Mouse (Mus musculus): Measurements from ENCODE around the gene Itgav. TPM values are rescaled to one million over a fixed set of nuclear protein-coding genes. Genes with fewer than 3 reads are reported as not detected.

Gene Itgav
- total RNA-seq, 2 experiments from 2014 or later: 122 to 131 TPM

DNA sequence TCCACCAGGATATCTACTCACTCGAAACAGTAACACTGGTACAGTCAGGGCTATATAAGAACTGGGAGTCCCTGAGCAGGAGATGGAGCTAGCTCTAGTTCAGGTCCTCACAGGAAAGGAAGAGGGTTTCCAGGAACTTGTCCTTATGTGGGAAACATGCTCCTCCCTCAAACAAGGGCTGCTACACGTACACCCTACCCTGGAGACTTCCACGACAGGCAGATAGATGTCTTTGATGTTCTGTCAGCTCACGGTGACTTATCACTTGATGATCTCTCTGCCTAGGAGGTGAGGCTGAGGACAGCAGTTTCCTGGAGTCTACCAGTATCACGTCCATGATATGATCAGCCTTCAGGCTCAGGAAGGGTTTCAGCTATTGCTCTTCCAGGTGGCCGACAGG, 21.1 kb downstream of the Itgav start:
- no peak for DNase-seq

DNA sequence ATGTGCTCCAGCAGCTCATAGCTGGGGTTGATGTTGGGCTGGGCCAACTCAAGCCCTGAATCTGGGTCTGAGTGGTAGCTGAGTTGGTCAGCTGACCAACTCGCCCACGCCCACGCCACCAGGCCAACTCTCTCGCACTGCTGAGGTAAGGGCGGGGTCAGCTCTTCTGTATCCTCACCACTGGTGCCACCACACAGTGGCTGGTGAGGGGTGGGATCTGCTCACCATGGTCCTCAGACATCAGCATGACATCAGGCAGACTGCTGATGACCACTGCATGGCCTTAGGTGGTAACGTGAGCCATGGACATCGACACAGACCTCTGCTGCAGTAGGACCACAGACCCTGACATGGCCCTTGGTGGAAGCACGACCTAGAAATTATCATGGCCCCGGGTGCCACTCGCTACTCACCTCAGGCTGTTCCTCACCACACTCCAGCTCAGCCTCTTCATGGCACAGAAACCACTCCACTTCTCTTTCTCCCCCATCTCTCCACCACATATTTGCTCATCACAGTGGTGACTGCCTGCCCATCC, 24.5 kb downstream of the Itgav start:
- no peak for DNase-seq

DNA sequence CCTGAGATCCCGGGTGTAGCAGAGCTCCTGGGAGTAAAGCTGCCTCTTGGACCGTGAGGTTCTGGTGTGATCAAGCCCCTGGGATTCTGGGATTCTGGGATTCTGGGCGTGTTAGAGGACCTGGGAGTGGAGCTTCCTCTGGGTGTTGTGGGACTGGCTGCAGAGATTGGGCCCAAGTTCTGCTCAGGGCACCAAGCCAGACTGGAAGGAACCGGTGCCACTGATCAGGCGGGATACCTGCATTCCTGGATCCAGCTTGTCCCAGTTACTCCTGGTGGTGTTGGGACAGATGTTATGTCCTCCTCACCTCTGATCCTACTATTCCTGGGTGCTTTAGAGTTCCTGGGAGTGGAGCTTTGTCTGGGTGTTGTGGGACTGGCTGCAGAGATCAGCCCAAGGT, 28.8 kb downstream of the Itgav start:
- DNase-seq: no peak

DNA sequence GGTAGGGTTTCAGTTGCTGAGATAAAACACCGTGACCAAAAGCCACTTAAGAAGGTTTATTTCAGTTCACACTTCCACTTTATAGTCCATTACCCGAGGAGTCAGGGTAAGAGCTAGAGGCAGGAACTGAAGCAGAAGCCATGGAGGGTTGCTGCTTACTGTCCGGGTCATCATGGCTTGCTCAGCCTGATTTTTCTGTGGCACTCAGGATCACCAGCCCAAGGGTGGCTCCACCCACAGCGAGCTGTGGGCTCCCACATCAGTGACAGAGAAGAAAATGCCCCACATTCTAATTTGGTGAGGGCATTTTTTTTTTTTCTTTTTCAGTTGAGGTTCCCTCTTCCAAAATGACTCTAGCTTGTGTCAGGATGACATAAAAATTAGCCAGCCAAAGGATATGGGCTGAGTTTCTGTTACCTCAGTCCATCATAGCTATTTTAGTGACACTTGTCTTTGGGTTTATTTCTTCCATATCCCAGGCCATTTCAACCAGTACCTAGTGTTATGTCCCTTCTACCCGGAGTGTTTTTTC, 30.2 kb downstream of the Itgav start:
- peak in 1 of 2 experiments; percentile 24 for DNase-seq

DNA sequence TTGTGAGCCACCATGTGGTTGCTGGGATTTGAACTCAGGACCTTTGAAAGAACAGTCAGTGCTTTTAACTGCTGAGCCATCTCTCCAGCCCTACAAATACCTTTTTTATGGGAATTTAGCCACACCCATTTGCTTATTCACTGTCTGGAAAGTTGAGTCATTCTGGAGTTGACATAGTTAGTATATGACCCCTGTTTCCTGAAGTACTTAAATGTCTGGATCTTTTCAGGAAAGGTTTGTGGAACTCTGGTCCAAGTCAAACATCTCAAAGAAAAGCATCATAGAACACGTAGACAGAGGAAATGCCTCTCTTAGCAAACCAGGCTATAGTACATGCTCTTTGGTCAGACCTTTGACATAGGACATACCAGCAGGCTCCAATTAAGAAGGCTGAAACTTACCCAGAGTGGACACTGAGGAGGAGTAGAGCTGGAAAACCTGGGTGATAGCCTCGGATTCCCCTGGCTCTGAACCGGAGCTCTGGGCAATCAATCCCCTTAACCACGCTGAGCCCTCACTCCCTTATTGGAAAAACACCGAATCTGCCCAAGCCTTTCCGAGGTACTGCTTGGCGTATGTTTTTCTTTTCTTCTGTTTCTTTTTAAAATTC, 34.5 kb downstream of the Itgav start:
- DNase-seq: no peak

DNA sequence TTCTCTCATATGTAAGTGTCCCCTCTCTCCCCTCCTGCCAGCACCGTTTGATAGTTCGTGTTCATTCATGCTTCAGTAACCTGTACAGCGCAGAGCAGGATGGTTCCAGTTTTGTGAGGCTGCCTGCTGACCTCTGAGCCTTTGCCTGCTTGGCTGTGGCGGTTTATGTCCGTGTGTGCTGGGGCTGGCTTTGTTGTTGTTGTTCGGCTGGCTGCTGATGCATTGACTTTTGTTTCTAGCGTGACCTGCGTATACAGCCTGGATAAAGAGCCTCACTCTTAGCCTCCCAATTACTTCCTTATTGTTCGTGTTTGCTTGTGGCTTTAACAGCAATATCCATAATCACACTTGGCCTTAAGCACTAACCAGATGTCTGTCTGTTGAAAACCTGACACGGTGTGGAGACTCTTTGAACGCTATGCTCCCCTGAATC, 35.0 kb downstream of the Itgav start:
- no peak for DNase-seq

DNA sequence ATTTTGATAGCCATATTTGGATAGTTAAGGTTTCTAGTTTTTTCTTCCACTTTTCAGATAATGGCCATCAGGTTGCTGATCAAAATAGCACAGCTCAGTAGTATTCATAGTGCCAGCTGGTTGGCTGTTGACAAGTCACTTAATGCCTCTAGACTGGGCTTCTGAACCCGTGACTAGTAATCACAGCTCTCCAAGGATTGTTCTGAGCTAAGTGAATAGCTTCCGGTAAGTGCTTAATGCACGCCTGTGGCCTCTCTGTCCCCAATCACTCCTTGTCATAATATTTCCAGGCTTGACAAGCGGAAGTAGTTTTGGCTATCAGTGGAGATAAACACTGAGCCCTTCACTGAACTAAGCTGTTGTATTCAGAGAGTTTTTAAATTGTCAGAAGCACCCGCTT, 35.5 kb downstream of the Itgav start:
- DNase-seq: no peak

DNA sequence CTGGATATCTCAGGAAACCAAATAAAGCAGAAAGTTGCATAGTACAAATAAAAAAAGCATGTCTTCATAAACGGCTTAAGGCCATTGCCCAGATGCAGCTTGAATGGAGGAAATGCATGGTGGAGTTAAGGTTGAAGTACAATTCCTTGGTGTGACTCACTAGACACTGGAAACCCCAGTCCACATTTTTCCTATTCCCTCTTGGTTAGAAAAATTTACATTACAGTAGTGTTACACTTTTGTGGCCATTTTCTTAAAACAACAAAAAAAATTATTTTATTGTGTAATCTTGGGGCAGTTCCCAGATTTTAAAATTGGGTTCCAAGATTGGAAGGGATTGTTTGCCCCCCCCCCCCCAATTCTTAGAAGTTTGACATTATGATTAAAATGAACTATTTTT, 35.9 kb downstream of the Itgav start:
- no peak for DNase-seq

DNA sequence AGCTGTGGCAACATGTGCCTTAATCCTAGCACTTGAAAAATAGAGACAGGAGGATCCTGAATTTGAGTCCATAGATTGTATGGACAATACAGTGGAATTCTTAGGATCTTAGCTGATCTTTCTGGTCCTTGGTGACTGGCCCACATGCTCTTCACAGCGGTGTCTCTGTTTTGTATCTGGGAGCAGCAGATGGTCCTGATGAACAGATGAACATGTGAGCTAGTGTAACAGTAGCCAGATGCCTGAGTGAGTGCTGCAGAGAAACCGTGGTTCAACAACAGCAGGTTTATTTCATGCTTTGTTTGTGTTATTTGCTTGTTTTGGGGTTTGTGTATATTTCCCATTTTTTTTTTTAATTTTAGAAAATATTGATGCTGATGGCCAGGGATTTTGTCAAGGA, 37.3 kb downstream of the Itgav start:
- no peak for DNase-seq

DNA sequence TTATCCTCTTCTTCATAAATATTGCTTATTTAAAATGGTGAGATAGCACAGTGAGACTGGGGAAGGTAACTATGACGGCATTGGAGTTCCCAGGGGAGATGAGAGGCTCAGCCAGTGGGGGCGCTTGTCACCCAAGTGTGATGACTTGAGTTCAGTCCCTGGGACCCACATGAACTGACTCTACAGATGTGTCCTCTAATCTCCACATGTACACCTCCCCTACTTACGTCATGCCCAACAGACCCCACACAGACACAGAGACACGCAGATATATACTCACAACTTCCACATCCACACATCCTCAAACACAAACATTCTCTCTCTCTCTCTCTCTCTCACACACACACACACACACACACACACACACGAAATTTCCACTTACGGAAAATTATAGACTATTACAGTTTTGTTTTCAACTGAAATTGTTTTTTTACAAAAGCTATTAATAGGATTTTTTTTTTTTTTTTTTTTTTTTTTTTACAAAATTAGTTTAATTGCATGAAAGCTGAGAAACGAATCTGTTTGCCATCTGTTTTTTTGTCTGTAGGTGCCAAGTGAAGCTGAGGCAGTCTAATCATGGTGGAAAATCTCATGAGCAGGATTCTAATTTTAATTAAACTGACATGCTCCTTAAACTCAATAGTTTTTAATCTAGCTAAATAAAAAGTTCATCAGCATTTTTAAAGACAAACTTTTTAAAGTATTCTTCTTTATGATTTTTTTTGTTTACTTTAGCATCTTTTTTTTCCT, 38.1 kb downstream of the Itgav start:
- DNase-seq: no peak

DNA sequence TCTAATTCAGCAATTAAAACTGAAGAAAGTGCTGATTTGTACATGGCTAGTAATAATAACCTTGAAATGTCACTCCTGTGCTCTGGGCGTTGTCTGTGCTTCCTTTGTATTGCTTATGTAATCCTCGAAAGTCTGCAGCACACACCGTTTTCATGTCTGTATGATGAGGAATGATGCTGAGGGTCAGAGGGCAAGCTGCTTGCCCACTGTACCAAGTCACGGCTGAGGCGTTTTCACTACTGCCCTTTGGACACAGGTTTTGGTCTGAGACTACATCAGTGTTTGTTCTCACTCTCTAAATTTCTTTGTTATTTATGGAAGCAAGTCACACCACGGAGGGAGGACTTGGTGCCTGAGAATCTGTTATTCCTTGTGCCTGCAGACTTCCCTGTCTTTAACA, 41.9 kb downstream of the Itgav start:
- DNase-seq: no peak

DNA sequence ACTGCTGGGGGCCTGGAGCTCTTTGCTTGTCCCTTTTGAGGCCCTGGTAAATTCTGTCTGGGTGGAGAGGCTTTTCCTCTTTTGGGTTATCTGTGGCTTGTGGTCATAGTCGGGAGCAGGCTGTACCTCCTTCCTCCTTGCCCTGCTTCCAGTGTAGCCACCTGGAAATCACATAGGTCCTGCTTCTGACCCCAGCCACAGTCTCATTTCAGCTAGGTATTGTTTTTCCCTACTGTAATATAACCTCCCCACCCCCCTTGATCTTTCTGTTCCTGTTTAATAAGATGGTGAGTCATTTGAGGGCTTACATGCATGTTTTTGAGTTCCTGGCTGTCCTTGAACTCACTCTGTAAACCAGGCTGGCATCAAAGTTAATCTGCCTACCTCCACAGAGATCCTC, 42.7 kb downstream of the Itgav start:
- no peak for DNase-seq

DNA sequence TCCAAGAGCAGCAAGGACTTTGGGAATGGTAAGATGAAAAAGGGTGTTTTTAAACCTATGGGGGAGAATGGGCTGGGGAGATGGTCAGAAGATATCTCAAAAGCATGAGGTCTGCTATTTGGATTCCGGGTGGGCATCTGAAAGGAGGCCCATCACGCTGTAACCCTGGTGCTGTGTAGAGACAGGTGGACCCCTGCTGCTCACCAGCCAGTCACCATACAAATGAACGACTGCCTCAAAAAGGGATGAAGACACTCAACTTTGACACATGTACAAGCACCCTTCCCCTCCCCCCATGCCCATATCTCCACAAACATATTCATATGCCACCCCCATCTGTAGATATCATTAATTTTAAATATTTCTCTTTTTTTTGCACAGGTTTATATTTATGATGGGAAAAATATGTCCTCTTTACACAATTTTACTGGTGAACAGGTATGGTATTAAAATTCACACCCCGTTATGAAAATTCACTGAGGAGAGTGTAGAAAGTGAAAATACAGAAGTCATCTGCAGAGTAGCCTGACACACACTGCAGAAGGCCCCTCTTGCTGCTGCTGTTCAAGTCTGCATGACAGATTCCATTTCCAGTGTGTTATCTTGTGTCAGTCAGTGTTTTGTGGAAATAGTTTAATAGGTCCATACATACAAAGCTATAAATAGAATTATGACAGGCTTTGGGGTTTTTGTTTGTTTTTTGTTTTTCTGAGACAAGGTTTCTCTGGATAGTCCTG, 44.3 kb downstream of the Itgav start:
- no peak for DNase-seq

DNA sequence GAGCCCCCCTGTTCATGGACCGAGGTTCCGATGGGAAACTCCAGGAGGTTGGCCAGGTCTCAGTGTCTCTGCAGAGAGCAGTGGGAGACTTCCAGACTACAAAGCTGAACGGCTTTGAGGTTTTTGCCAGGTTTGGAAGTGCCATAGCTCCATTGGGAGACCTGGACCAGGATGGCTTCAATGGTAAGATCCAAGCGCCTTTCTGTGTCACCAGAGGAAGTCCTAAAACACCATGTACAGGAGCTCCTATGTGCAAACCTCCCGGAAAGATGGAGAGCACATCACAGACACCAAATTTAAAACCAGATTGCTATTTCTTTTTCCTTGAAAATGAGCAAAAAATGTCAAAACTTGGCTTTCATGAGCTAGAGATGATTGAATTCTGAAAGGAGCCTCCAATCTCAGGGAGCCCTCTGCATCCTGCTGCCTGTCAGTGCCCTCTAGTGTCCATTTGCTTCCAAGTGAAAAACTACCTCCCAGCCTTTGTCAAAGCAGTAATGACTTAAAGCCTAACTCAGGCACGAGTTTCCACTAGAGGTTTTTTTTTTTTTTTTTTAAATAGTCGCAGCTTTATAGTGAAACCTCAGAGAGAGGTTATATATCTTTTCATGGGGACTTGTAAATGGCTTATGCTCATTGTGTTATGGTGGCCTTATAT, 47.1 kb downstream of the Itgav start:
- peak; percentile 58 to 73 for DNase-seq

DNA sequence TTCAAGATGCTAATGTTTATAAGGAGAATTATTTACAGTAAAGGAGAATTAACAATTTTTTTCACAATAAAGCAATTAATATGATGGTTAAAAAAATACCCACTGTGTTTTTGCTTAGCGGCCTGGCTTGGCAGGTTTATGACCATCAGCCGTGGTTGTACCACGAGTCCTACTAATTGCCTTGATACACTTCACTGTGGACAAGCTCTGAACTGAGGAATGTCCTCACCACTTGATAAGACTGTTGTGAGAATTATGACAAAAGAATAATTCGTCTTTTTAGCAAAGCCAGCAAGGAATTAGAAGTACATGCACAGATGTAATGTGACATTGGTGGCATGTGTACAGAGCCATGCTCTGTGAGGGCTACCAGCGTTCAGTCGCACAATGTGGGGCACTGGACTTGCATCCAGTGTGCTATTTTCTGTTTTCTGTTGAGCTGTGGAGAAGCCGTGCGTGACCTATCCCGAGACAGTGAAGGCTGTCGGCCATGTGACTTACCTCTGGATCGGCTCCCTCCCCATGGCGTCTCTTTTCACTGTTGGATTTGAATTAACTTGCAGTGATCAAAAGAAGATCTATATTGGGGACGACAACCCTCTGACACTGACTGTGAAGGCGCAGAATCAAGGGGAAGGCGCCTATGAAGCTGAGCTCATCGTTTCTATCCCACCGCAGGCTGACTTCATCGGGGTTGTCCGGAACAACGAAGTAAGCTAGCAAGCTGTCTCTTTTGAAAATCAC, 67.3 kb downstream of the Itgav start:
- no peak for DNase-seq

DNA sequence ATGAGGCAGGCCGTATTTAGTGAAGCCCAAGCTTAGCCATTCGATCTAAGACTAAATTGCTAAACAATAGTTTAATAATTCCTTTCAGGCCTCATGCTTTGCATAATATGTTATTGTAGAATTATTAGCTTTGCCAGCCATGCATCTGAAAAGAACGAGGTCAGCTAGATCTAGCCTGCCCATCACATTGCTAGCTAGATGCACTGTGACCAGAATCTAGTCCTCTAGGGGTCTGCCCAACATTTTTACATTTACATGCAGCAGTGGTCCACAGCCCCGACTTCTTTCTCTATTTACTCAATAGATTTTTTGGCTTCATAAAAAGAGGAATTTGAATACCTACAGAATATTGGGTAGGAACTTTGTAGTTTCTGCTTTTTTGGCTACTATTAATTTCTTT, 67.9 kb downstream of the Itgav start:
- no peak for DNase-seq

DNA sequence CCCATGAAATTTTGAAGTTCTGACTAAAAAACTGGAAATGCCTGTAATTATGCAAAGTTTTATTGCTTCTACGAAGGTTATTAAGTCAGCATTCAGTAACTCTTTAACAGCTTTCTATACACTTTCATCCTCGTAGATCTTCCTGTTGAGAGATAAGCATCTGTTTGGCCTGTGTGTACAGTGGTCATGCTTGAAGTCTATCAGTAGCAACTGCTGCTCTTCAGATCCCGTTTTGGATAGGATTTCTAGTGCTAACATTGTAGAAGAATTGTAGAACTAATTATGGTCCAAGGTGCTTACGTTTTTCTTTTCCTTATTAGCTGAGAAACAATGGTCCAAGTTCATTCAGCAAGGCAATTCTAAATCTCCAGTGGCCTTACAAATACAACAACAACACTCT, 71.6 kb downstream of the Itgav start:
- DNase-seq: no peak

DNA sequence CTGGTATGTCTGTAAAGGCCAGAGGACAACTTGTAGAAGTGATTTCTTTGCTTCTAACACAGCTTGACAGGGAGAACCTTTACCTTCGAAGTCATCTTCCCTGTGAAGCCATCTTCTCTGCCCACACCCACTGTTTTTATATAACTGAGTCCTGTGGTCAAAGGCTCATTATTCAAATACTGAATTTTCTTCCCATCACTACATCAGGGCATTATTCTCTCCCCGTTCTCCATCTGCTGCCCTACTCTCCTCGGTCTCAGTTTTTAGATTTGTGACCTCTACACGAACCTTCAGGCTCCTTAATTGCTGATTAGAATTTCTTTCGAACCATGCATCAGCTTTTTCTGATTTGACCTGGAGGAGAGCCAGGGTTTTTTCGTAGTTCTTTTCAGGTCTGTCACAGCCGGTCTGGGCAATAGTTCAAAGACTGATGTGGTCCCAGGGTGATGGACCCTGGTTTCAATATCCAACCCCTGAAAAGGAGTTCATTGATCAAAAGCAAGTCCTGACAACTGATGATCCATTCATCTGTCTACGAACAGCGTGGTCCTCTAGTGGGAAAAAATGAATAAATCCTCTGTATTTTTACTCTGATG, 73.8 kb downstream of the Itgav start:
- DNase-seq: no peak

DNA sequence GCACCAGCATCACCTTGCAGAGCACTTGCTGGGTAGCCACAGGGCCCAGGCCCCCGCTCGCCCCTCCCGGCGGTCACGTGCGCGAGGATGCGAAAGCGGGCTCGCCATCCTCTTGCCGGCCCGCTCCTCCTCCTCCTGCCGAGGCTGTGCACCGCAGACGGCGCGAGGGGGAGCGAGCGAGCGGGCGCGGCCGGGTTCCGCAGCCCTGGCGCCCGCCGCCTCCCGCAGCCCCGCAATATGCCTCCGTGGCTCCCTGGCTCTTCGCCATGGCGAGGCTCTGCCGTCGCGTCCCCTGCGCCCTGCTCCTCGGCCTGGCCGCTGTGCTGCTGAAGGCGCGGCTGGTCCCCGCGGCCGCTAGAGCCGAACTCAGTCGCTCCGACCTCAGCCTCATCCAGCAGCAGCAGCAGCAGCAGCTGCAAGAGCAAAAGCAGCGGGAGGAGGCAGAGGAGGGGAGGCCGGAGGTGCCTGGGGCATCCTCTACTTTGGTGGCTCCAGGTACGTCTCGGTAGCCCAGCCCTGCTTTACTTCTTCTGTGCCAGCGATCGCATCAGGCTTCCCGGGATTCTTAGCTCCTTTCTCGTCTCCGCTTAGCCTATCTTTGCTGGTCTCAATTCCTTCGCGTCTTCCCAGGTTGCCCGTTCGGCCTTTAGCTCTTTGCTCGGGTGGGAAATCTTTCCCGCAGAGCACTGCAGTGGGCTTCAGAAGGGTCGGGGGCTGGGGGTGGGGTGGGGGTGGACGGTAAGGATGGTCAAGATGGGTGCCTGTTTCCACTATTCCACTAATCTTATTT, 88.5 kb downstream of the Itgav start, which contains the start of gene Fam171b:
Gene Fam171b (plus strand): TSS at position 154 of the 790 bp plus-strand sequence.
- peak; percentile 78 to 82 for DNase-seq

DNA sequence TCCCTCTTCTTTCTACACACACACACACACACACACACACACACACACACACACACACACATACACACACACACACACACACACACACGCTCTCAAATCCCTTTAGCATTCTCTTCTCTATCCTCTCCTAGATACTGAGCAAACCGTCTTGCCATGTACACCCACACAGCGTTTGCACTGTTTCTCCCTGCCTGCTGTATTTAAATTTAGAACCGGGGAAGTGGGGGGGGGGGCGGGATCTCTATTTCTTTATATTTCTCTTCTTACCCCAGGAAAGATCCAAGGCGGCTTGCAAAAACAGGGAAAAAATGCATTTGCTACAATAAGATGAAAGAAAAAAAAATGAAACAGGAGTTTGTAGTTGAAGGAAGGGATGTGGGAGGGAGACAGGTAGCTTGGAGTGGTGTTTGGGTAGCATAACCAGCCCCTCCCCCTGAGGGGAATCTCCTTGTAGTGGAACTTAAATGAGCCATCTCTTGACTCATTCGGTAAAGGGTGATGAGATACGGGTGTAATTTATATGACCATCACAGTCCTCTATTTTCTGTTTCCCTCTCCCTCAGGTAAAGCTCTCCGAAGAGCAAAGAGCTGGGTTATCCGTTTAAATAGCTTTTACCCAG, 89.2 kb downstream of the Itgav start:
- no peak for DNase-seq

All from adrenal gland, postnatal 36 days (tissue).